Mouse (Mus musculus): ENCODE results near the gene Tnfaip1. TPM values are rescaled to one million over a fixed set of nuclear protein-coding genes. Genes with fewer than 3 reads are reported as not detected.

The Tnfaip1 gene
- polyA plus RNA-seq, 1 experiment from 2014 or later: 85.1 TPM

DNA sequence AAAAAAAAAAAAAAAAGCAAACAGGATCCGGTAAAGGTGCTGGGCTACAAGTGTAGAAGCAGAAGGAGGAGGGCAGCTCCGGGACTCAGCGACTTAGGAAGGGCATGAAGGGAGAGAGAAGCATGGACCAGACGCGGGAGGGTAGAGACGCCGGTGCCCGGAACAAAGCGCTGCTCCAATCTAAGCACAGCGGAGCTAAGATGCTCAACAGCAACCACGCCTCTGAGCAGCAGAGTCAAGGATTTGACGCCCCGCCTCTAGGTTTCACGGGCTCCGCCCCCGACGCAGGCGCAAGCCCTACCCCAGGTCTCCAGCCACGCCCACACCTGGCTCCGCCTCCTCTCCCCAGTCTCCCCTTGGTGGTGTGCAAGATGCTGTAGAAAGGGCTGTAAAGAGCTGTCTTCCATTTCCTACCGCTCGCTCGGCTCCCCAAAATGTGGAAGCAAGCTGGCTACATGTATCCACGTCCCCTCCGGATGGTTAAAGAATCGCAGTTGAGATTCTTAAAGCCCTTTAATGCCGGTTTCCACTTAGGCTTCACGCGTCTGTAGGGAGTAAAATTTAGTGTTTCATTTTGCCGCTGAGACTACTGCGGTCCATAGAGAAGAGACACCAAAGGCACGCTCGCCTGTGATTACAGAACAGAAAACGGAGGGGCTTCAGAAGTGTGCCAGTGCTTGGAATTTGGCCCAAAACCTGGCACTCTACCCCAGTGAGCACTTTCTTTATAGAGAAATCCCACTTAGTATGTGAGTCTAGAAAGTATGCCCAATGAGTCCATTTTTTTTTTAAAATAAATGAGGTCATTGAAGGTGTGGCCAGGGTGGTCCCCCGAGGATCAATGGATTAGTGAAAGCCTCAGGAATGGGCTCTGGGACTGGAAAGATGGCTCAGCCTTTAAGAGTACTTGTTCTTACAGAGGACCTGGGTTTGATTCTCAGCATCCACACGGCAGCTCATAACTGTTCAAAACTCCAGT lies 38.3 kb downstream of the Tnfaip1 start, which contains the start of gene Sarm1:
Gene Sarm1, minus strand, starts transcription at position 211 of the 979 bp plus-strand sequence.
- Histone ChIP-seq H3K4me2 (ENCODE audit: low read depth, low read length) (peak within 1 kb of the TSS; percentile 99), H3K36me3 (ENCODE audit: control insufficient read depth, insufficient read depth, low read length) (no peaks in the 10 kb centered on the region), H3K9ac (ENCODE audit: low read length) (0 out of 2 replicates have a peak within 1 kb of the TSS, but pooled peaks have one; percentile 11), H3K27ac (ENCODE audit: low read length) (no peak within 1 kb of the TSS), H3K4me1 (replicated peaks; ENCODE audit: control insufficient read depth, insufficient read depth, low read length) (peaks cover 8% of the 10 kb centered on the region), H3K4me3 (ENCODE audit: low read length) (peak within 1 kb of the TSS; percentile 56), H3K9me3 (ENCODE audit: control insufficient read depth, low read length) (no peaks in the 10 kb centered on the region), H3K27me3 (ENCODE audit: control insufficient read depth, insufficient read depth, low read depth, low read length) (peaks cover 48% of the 10 kb centered on the region)
- peak; percentile 99 for ATAC-seq (ENCODE audit: low read depth)
- WGBS: 3% methylated on average over 36 of the region's 36 CpGs

DNA sequence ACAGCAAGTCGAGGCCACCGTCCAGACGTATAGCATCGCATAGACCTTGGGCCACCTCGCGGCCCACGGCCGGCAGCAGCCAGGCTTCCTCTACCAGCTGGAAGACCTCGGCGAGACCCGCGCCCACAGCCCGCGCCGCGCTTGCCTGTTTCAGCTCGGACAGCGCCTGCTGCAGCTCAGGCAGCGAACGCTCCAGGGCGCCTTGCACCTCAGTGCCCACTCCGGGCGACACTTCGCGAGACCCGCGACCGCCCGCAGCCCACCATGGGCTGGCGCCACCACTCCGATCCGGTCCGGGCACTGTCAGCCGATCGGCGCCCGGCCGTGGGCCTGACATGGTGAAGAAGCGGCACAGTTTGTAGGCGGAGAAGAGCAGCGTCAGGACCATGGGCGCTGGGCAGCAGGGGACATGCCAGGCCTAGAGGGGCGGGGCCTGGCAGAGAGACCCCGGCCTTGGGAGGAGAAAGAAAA lies 39.0 kb downstream of the Tnfaip1 start:
- H3K4me3 ChIP-seq (ENCODE audit: low read length): peak overlapping the region; percentile 56
- WGBS: under 1% methylated on average over 44 of the region's 44 CpGs
- peak overlapping the region; percentile 99 for H3K4me2 ChIP-seq (ENCODE audit: low read depth, low read length)
- H3K36me3 ChIP-seq (ENCODE audit: control insufficient read depth, insufficient read depth, low read length): no peaks in the 10 kb centered on the region
- no peak overlapping the region for H3K27ac ChIP-seq (ENCODE audit: low read length)
- H3K9ac ChIP-seq (ENCODE audit: low read length): 0 out of 2 replicates have a peak overlapping the region, but pooled peaks have one; percentile 11
- no peaks in the 10 kb centered on the region for H3K9me3 ChIP-seq (ENCODE audit: control insufficient read depth, low read length)
- H3K27me3 ChIP-seq (ENCODE audit: control insufficient read depth, insufficient read depth, low read depth, low read length): peaks cover 48% of the 10 kb centered on the region
- peaks cover 8% of the 10 kb centered on the region for H3K4me1 ChIP-seq (replicated peaks; ENCODE audit: control insufficient read depth, insufficient read depth, low read length)
- peak; percentile 21; the same call in 1 of the 2 replicates for ATAC-seq (ENCODE audit: low read depth)

DNA sequence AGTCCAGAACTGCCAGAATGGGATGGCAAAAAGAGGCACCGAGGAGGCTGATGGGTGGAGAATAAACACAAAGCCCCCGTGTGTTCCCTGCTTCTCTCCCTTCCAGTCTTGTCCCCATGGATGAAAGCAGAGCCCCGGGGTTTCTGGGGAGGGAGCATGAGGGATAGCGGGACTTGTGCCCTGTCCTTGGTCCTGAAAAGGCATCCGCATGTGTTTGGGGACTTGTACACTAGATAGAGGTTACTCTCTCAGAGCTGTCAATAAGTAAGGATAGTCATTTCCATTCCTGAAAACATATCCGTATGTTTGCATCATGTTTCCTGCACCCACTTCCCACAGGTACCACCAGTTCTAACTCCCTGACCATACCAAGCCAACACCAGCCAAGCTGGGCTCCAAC lies 40.2 kb downstream of the Tnfaip1 start:
- 4% methylated on average over 6 of the region's 6 CpGs for WGBS
- no peak overlapping the region for H3K9ac ChIP-seq (ENCODE audit: low read length)
- no peaks in the 10 kb centered on the region for H3K36me3 ChIP-seq (ENCODE audit: control insufficient read depth, insufficient read depth, low read length)
- ATAC-seq (ENCODE audit: low read depth): no peak
- peaks cover 51% of the 10 kb centered on the region for H3K27me3 ChIP-seq (ENCODE audit: control insufficient read depth, insufficient read depth, low read depth, low read length)
- no peak overlapping the region for H3K4me3 ChIP-seq (ENCODE audit: low read length)
- H3K4me1 ChIP-seq (replicated peaks; ENCODE audit: control insufficient read depth, insufficient read depth, low read length): peaks cover 8% of the 10 kb centered on the region
- no peaks in the 10 kb centered on the region for H3K9me3 ChIP-seq (ENCODE audit: control insufficient read depth, low read length)
- H3K4me2 ChIP-seq (ENCODE audit: low read depth, low read length): no peak overlapping the region
- H3K27ac ChIP-seq (ENCODE audit: low read length): no peak overlapping the region

DNA sequence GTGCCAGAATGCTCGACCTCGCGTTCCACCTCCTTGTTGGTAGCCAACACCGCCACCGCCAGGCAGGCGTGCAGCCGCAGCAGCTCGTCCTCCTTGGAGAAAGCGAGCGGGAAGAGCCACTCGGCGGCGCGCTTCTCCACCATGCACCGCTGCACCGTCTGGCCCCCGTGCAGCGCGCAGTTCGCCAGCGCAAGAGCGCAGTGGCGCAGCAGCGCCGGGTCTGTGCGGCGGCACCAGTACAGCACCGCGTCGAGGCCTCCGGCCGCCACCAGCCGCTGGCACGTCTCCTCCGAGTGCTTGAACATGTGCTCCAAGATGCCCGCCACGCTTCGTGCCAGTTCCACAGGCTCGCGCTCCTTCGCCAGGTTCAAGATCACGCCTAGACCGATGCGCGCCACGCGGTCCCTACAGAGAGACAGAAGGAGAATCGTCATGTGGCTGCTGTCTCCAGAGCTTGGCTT lies 45.3 kb downstream of the Tnfaip1 start:
- Histone ChIP-seq H3K9ac (ENCODE audit: low read length) (no peak overlapping the region), H3K4me3 (ENCODE audit: low read length) (peak overlapping the region; percentile 30), H3K27ac (ENCODE audit: low read length) (no peak overlapping the region), H3K9me3 (ENCODE audit: control insufficient read depth, low read length) (no peaks in the 10 kb centered on the region), H3K4me1 (replicated peaks; ENCODE audit: control insufficient read depth, insufficient read depth, low read length) (no peaks in the 10 kb centered on the region), H3K4me2 (ENCODE audit: low read depth, low read length) (peak overlapping the region; percentile 40), H3K27me3 (ENCODE audit: control insufficient read depth, insufficient read depth, low read depth, low read length) (peaks cover 61% of the 10 kb centered on the region), H3K36me3 (ENCODE audit: control insufficient read depth, insufficient read depth, low read length) (no peaks in the 10 kb centered on the region)
- 10% methylated on average over 47 of the region's 48 CpGs for WGBS
- no peak; the same call in 1 of the 2 replicates for ATAC-seq (ENCODE audit: low read depth)

DNA sequence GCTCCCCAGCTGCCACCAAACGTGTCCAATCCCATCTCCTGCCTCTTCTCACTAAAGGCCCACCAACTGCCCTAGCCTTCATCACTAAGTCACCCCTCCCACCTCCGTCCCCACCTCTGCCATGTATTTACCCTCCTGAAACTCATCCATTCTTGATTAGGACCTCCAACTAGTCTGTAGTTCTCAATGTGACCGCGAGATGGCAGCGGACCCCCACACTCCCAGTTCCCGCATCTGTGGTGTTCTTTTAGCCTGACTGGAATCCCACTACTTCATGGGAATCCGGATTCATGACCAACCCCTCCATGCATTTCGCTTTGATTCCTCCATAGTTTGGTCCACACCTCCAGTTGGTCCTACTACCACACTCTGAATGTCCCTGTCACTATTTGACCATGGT lies 48.0 kb downstream of the Tnfaip1 start:
- no peaks in the 10 kb centered on the region for H3K36me3 ChIP-seq (ENCODE audit: control insufficient read depth, insufficient read depth, low read length)
- H3K4me3 ChIP-seq (ENCODE audit: low read length): no peak overlapping the region
- no peak overlapping the region for H3K27ac ChIP-seq (ENCODE audit: low read length)
- peaks cover 54% of the 10 kb centered on the region for H3K27me3 ChIP-seq (ENCODE audit: control insufficient read depth, insufficient read depth, low read depth, low read length)
- H3K9me3 ChIP-seq (ENCODE audit: control insufficient read depth, low read length): no peaks in the 10 kb centered on the region
- no peak overlapping the region for H3K4me2 ChIP-seq (ENCODE audit: low read depth, low read length)
- ATAC-seq (ENCODE audit: low read depth): peak; percentile 26; the same call in 1 of the 2 replicates
- WGBS: 2% methylated on average over 8 of the region's 8 CpGs
- no peak overlapping the region for H3K9ac ChIP-seq (ENCODE audit: low read length)
- no peaks in the 10 kb centered on the region for H3K4me1 ChIP-seq (replicated peaks; ENCODE audit: control insufficient read depth, insufficient read depth, low read length)

DNA sequence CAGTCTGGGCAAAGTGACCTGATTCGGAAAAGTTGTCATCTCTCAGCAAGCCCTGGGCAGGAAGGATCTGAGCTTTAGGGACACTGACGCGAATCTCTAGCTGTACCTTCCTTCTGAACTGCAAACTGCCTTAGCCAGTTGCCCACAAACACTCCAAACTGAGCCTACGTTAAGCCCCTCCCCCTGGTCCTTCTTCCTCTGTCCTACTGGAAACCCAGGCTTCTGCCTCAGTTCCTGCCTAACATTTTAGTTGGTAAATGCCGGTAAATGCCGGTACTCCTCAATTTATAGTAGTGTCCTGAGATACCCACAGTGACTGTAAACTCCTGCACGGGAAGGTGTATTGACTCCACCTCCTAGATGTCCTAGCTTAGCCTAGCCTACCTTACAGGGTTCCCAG lies 52.5 kb downstream of the Tnfaip1 start:
- 38% methylated on average over 7 of the region's 7 CpGs for WGBS
- Histone ChIP-seq H3K27ac (ENCODE audit: low read length) (no peak overlapping the region), H3K4me3 (ENCODE audit: low read length) (no peak overlapping the region), H3K4me1 (replicated peaks; ENCODE audit: control insufficient read depth, insufficient read depth, low read length) (no peaks in the 10 kb centered on the region), H3K27me3 (ENCODE audit: control insufficient read depth, insufficient read depth, low read depth, low read length) (peaks cover 24% of the 10 kb centered on the region), H3K36me3 (ENCODE audit: control insufficient read depth, insufficient read depth, low read length) (no peaks in the 10 kb centered on the region), H3K9me3 (ENCODE audit: control insufficient read depth, low read length) (no peaks in the 10 kb centered on the region), H3K4me2 (ENCODE audit: low read depth, low read length) (no peak overlapping the region), H3K9ac (ENCODE audit: low read length) (no peak overlapping the region)
- ATAC-seq (ENCODE audit: low read depth): no peak

DNA sequence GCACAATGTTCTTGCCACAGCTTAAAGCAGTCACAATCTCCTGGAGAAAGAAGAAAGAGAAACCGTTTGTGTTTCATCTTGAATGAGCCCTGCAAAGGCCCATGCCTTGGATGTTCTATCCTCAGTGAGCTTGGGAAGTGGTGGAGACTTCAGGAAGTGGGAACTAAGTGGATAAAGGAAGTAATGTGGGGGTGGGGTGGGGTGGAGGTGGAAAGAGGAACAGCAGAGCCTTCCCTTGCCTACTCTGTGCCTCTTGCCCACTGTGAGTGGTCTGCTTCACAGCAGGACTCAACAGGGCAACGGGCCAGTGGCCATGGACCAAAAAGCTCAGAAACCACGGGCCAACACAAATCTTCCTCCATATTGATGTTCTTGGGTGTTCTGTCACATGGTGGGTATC lies 60.8 kb downstream of the Tnfaip1 start:
- no peak for ATAC-seq (ENCODE audit: low read depth)
- H3K9ac ChIP-seq (ENCODE audit: low read length): no peak overlapping the region
- no peak overlapping the region for H3K27ac ChIP-seq (ENCODE audit: low read length)
- H3K9me3 ChIP-seq (ENCODE audit: control insufficient read depth, low read length): no peaks in the 10 kb centered on the region
- H3K4me3 ChIP-seq (ENCODE audit: low read length): no peak overlapping the region
- 70% methylated on average over 3 of the region's 3 CpGs for WGBS
- no peak overlapping the region for H3K4me2 ChIP-seq (ENCODE audit: low read depth, low read length)
- no peaks in the 10 kb centered on the region for H3K27me3 ChIP-seq (ENCODE audit: control insufficient read depth, insufficient read depth, low read depth, low read length)
- no peaks in the 10 kb centered on the region for H3K36me3 ChIP-seq (ENCODE audit: control insufficient read depth, insufficient read depth, low read length)
- H3K4me1 ChIP-seq (replicated peaks; ENCODE audit: control insufficient read depth, insufficient read depth, low read length): no peaks in the 10 kb centered on the region

Other genes starting within 250 kb of the Tnfaip1 start
- 0.13 and 0.35 TPM in 2 replicates for gene BC030499, start 245.5 kb downstream of the Tnfaip1 start, polyA plus RNA-seq (2015; fragmentation: Nextera tagmentation; extraction: Ambion mirVana)
- gene Spag5, start 234.8 kb downstream of the Tnfaip1 start, polyA plus RNA-seq (2015; fragmentation: Nextera tagmentation; extraction: Ambion mirVana): 44.9 and 46.7 TPM in 2 replicates
- 8.9 and 12.1 TPM in 2 replicates for gene Aldoc, start 213.4 kb downstream of the Tnfaip1 start, polyA plus RNA-seq (2015; fragmentation: Nextera tagmentation; extraction: Ambion mirVana)
- gene Pigs, start 207.9 kb downstream of the Tnfaip1 start, polyA plus RNA-seq (2015; fragmentation: Nextera tagmentation; extraction: Ambion mirVana): 81.8 and 84.8 TPM in 2 replicates
- 26.6 and 27.2 TPM in 2 replicates for gene Unc119, start 192.8 kb downstream of the Tnfaip1 start, polyA plus RNA-seq (2015; fragmentation: Nextera tagmentation; extraction: Ambion mirVana)
- 0.77 and 1.2 TPM in 2 replicates for gene Foxn1, start 149.8 kb downstream of the Tnfaip1 start, polyA plus RNA-seq (2015; fragmentation: Nextera tagmentation; extraction: Ambion mirVana)
- gene Slc13a2, start 114.1 kb downstream of the Tnfaip1 start, polyA plus RNA-seq (2015; fragmentation: Nextera tagmentation; extraction: Ambion mirVana): 0.15 and 0.47 TPM in 2 replicates
- 12.2 TPM in 2 replicates for gene Slc46a1, start 70.6 kb downstream of the Tnfaip1 start, polyA plus RNA-seq (2015; fragmentation: Nextera tagmentation; extraction: Ambion mirVana)
- 0.97 and 1.2 TPM in 2 replicates for gene Sarm1, start 38.6 kb downstream of the Tnfaip1 start, polyA plus RNA-seq (2015; fragmentation: Nextera tagmentation; extraction: Ambion mirVana)
- gene Vtn, start 37.2 kb downstream of the Tnfaip1 start, polyA plus RNA-seq (2015; fragmentation: Nextera tagmentation; extraction: Ambion mirVana): 1.5 and 14.5 TPM in 2 replicates
- gene Sebox, start 32.9 kb downstream of the Tnfaip1 start, polyA plus RNA-seq (2015; fragmentation: Nextera tagmentation; extraction: Ambion mirVana): not detected in 2 replicates
- gene Tmem199, start 24.2 kb downstream of the Tnfaip1 start, polyA plus RNA-seq (2015; fragmentation: Nextera tagmentation; extraction: Ambion mirVana): 44.9 and 48.3 TPM in 2 replicates
- 142 TPM in 2 replicates for gene Poldip2, start 24.1 kb downstream of the Tnfaip1 start, polyA plus RNA-seq (2015; fragmentation: Nextera tagmentation; extraction: Ambion mirVana)
- gene Ift20, start within 50 bp of the Tnfaip1 start, polyA plus RNA-seq (2015; fragmentation: Nextera tagmentation; extraction: Ambion mirVana): 145 and 154 TPM in 2 replicates
- 64.7 and 71.5 TPM in 2 replicates for gene Tmem97, start 14.4 kb upstream of the Tnfaip1 start, polyA plus RNA-seq (2015; fragmentation: Nextera tagmentation; extraction: Ambion mirVana)
- gene Nlk, start 161.0 kb upstream of the Tnfaip1 start, polyA plus RNA-seq (2015; fragmentation: Nextera tagmentation; extraction: Ambion mirVana): 13.1 and 13.6 TPM in 2 replicates
- 35.1 and 36.9 TPM in 2 replicates for gene Ccnq, start 215.4 kb upstream of the Tnfaip1 start, polyA plus RNA-seq (2015; fragmentation: Nextera tagmentation; extraction: Ambion mirVana)